Mouse (Mus musculus) bone marrow, adult 2 months (tissue): Measurements from ENCODE around the gene Myo16.

Source experiments
- CTCF ChIP-seq: fragments of 200-500 bp; IDR thresholded peaks from 2 replicates; pipeline ENCODE4 v1.5.1; 2011; ENCODE audit warnings: low read length, control low read depth; ENCODE audit not compliant: control insufficient read depth, insufficient read depth
- POLR2A ChIP-seq: fragments of 200-500 bp; IDR thresholded peaks from 2 replicates; pipeline ENCODE4 v1.6.1; 2011; ENCODE audit warnings: low read depth, mild to moderate bottlenecking, control low read depth, low read length, borderline replicate concordance; ENCODE audit not compliant: control insufficient read depth

- TF ChIP-seq CTCF (no peak), POLR2A (no peak)
These were observed 365.6 kb downstream of the Myo16 start for GRCm38 (mm10) chr8:10519276-10519675.
